Mouse (Mus musculus) brain, embryonic 14.5 days (tissue): Measurements from ENCODE around the gene Ufsp1. TPM values are rescaled to one million over a fixed set of nuclear protein-coding genes. Genes with fewer than 3 reads are reported as not detected.

Experiments
- DNase-seq: peaks from one replicate; pipeline ENCODE4 v3.0.0-alpha.2; 2011; ENCODE audit warnings: low read depth
- CTCF ChIP-seq: fragments of 200-500 bp; IDR thresholded peaks from 2 replicates; pipeline ENCODE4 v1.5.1; 2012; ENCODE audit warnings: inconsistent platforms, mild to moderate bottlenecking, moderate library complexity, borderline replicate concordance; ENCODE audit not compliant: insufficient read depth, insufficient read length; ENCODE audit errors: extremely low read depth
- POLR2A ChIP-seq: fragments of 200-500 bp; IDR thresholded peaks from 2 replicates; pipeline ENCODE4 v1.6.1; 2012; ENCODE audit warnings: mild to moderate bottlenecking, inconsistent platforms, borderline replicate concordance; ENCODE audit not compliant: poor library complexity, insufficient read depth, insufficient read length, severe bottlenecking; ENCODE audit errors: extremely low read depth
- polyA plus RNA-seq: library from polyadenylated mRNA; depleted of rRNA; stranded (reverse); fragments of >200 nt; gene quantifications from 2 replicates; pipeline ENCODE4 v1.2.3, GENCODE M21; 2012

Ufsp1 gene
- polyA plus RNA-seq, 1 experiment = 11.9 TPM

DNA sequence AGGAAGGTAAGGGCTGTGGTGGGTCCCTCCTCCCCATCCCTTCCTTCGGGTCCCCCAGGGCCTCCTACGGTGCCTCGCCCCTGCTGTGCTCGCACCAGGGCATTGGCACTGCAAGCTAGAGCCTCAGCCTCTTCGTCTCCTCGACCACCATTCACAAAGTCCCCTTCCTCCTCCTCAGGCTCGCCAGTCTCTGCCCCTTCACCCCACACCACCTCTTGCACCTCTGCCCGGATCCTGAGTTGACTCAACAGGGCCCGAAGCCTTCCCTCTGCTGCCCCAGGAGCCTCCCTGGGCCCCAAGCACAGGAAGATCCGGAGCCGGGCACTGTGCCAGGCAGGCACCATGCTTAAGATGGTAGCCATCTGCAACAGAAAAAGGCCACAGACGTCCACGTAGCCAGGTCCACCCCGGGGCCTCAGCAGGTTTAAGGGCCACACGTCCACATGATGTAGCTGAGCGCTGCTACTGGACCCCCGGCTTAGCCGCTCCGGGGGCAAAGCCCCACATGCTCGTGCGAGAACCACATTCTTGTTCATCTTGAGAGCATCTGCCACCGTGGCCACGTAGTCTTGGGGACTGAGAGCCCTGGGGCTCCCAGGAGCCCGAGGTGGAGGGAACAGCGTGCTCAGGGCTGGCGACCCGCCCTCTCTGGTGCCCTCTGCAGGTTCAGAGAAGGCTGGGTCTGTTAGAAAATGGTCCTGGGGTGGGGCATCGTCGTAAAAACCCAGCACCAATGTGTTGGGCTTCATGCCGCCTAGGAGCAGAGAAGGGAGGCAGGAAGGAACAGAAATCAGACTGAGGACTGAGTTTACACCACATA lies 20.9 kb downstream of the Ufsp1 start:
- TF ChIP-seq POLR2A (no peak), CTCF (peak; percentile 50; the same call in 1 of the 2 replicates)
- peak; percentile 34 for DNase-seq

DNA sequence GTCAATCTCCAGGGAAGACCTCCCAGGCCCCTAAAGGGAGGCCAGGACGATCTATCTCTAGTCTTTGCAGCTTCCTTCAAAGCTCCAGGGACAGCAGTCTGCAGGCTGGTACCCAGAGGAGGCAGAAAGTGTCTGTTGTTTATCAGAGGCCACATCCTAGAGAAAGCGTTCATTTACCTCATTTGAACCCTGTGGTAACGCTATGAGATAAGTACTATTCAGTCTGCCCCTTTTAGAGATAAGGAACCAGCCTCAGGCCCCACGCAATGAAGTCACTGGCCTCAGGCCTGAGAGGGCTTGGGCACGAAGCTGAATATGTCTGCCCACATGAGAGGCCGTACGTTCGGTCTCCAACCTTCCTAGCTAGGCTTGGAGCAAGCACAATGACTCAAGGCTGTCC lies 22.9 kb downstream of the Ufsp1 start:
- TF ChIP-seq CTCF = no peak
- no peak for TF ChIP-seq POLR2A

DNA sequence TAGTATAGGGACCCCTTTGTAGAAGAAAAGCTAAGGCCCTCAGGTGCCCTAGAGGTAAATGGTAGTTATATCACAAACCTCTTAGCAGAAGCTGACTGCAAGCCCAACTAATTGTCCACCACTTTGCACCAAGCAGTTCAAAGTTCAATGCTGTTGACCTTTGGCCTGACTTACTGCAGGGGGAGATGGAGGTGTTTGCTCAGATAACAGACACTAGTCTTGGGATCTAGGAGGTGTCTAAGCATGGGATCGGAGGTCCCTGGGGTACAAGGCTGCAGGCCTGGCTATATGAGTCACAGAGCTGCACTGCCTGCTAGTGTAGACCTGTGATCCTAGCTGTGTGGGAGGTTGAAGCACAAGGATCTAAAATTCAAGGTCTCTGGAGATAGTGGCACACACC lies 24.1 kb downstream of the Ufsp1 start:
- TF ChIP-seq CTCF (no peak), POLR2A (no peak)
- DNase-seq = no peak

More for the DNA sequence above, 22.9 kb downstream of the Ufsp1 start:
- no peak for DNase-seq

DNA sequence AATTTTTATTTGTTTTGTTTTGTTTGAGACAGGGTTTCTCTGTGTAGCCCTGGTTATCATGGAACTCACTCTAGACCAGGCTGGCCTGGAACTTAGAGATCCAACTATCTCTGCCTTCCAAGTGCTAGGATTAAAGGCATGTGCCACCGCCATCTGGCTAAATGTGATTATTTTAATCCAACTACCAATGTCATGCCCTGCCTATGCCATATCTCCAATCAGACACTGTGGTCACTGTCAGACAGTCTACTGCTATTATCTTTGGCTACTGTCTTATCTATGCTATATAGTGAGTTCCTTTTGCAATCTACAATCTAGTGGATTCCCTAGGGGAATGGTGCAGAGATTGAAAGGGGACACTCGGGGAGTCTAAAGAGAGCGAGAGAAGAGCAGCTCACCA lies 26.6 kb downstream of the Ufsp1 start:
- DNase-seq = no peak
- TF ChIP-seq CTCF (no peak), POLR2A (no peak)

DNA sequence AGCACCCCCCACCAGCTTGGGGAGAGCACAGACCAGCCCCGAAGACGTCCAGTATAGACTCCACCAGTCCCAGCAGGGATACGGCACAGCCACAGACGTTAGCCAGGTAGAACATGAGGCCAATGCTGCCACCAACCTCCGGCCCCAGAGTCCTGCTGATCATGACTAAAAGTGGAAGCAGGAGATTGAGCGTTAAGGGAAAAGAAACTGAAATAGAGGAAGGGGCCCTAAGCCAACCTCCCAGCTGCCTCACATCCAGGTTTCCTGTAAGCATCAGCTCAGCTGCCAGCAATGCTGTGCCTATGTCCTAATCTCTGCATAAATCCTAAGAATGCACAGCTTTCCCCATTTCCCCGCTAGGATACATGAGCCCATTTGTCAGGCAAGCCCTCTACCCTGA lies 36.5 kb downstream of the Ufsp1 start:
- no peak for TF ChIP-seq POLR2A
- TF ChIP-seq CTCF = no peak
- DNase-seq = no peak

DNA sequence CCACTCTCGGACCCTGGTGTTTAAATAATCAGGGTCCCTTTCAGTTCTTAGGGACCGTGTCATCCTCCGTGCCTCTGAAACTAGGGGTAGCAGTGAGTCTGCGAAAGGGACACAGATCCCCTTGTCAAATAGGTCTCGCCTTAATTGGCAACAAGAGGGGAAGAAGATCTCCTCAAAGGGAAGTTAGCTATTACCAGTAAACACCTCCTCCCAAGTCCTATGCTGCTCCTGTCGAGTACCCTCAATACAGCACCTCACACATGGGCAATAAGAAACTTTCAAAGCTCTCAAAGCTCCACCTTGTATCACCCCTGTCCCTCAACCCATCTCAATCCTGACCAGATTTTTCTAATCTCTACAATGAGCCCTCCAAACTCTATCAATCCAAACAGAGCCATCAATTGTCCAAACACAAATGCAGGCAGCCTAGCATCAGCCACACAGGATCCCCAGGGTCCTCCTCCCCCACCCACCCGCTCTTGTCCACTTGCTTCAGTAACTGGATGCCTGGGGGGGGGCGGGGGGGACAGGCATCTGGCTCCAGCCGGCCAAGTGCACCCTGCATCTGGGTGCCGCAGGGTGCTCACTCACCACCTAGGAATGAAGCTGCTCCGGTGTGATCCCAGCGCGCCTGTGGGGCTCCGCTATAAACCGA lies 38.6 kb downstream of the Ufsp1 start:
- TF ChIP-seq POLR2A (no peak), CTCF (no peak)

DNA sequence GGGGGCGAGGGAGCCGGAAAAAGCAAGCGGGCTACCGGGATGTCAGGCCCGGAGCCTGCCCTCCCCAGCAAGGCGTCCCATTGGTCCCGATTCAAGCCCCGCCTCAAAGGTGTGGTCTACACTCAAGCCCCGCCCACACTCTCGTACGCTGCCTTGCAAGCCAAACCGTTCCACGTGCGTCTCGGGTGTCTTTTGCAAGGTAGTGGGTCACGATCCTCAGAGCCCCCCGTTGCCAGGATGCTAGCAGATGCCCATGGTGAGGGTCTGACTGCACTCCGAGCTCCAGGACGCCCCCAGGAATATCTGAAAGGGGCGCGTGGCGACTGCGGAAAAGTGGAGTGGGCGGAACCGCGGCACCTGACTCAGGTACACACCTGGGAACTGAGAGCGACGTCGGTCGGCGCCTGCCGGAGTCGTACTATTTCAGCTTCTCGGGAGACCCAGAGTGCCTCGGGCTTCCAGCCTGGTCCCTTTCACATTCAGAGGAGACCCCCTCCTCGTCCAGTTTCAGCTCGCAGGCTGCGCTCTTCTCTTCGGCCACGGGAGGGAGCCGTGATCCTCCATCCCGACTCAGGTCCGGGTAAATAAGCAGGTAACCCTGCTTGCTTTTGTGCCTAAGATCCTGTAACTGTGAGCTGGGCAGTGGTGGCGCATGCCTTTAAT lies 39.2 kb downstream of the Ufsp1 start, which contains the start of gene Slc12a9:
TSS of gene Slc12a9 (minus strand) at position 86 of the 663 bp plus-strand sequence.
- DNase-seq = peak; percentile 97
- TF ChIP-seq POLR2A (peak; percentile 58; the same call in 1 of the 2 replicates), CTCF (peak; percentile 81)

More for the DNA sequence above, 38.6 kb downstream of the Ufsp1 start:
- DNase-seq = no peak

DNA sequence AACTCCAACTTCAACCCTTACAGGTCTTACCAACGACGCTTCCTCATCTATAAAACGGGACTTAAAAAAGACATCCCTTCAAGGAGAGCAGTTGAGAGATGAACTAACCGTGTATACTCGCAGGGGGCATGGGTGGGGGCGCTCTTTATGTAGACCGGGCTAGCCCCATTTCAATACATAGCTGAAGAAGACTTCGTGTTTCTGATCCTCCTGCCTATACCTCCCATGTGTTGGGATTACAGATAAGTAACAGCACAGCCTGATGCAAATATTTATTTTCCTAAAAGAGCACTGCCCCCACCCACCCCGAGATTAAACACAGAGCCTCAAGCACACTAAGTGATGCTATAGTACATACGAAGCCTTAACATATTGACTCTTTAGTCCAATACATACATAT lies 39.9 kb downstream of the Ufsp1 start:
- TF ChIP-seq CTCF (no peak), POLR2A (no peak)
- no peak for DNase-seq

DNA sequence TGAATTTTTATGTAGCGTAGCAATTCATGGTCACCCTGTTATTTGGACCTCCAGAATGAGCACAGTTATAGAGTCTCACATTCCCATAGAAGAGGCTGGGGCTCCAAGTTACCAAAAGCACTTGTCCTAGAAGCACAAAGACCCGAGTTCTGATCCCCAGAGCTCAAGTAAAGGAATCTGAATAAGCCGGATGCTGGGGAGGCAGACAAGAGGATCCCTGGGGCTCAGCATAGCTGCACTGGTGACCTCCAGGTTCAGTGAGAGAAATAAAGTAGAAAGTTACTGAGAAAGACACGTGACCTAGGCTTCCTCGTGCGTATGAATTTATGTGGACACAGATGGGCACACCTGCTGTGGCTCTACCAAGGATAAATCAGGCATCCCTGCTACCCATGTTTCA lies 40.6 kb downstream of the Ufsp1 start:
- no peak for TF ChIP-seq CTCF
- TF ChIP-seq POLR2A = no peak
- DNase-seq = no peak

DNA sequence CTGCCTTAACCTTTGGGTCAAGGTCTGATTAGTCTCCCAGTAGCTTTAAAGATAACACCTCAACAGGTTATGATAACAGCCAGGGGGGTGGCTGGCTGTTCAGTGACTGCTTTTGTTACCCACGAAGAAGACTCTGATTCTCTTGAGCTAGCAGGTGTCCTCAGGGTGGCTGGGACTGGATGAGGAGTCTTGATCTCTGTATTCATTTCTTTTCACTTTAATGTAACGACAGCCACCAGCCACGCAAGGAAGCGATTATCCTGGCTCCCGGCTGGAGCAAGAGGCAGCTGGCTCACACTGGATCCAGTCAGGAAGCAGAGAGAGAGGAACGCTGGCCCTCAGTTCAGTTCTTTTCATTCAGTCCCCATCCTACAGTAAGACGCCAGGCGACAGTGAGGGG lies 42.8 kb downstream of the Ufsp1 start:
- DNase-seq = no peak
- TF ChIP-seq CTCF (no peak), POLR2A (no peak)

DNA sequence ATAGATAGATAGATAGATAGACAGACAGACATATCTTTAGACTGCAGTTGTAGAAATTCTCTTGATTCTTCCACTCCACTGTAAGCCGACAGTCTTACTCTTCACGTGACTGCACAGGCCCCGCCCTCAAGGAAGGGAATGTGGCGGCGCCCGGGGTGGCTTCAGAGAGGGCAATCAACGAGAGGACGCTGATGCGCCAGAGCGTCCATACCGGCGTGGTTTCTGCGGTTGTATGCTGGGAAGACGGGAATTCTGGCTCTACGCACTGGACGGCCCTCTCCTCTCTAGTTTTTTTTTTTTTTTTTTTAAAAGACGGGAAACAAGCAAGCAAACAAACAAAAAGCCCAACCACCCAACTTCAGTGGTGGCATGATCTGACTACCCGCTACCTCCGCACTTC lies 43.8 kb downstream of the Ufsp1 start:
- TF ChIP-seq CTCF (no peak), POLR2A (peak; percentile 24; the same call in 1 of the 2 replicates)
- peak; percentile 98 for DNase-seq

DNA sequence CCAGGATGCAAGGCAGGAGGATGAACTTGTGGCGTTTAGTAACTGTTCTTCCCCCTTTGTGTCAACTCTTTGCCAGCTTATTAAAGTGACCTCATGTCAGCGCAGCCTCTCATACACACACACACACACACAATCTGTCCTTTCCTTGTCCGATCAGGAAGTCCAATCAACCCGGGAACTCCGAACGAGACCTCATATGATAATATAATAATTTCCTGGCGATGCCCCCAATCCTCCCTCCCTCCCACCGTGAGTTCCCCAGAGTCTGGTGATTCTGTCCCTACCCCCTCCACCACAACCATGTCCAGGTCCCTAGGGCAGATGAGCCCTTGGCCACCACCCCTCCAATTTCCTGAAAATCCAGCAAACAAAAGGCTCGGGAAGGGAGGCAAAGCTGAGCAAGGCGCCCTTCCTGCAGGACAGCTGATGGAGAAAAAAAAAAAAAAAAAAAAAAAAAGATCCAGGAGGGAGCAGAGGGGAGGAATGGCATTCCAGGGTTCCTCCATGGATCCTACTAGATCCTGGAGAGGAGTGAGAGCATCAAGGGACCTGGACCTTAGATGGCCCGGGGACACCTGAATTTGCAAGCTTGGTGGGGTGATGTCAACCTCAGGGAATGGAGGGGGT lies 44.3 kb downstream of the Ufsp1 start:
- no peak for TF ChIP-seq POLR2A
- TF ChIP-seq CTCF = no peak
- no peak for DNase-seq
